Mouse (Mus musculus) liver, embryonic 16.5 days (tissue): Measurements from ENCODE around the gene Ext2. TPM values are rescaled to one million over a fixed set of nuclear protein-coding genes. Genes with fewer than 3 reads are reported as not detected.
A peak's percentile ranks its signal among the peaks of the same experiment; 100 is the strongest.

Source experiments
- ATAC-seq: fragments of 200-750 bp; cut with Nextera tagmentation; 2 replicates; pipeline ENCODE4 v1.8.0; 2017; ENCODE audit warnings: low read depth, mild to moderate bottlenecking, moderate number of reproducible peaks, moderate library complexity
- H3K27ac ChIP-seq: fragments of 300-500 bp; sonication (generic); 2 replicates; pipeline ENCODE4 v1.5.1; 2014; ENCODE audit warnings: mild to moderate bottlenecking, low read length
- H3K27me3 ChIP-seq: fragments of 300-500 bp; sonication (generic); 2 replicates; pipeline ENCODE4 v1.6.1; 2014; ENCODE audit warnings: low read depth, low read length, mixed read lengths; ENCODE audit not compliant: control insufficient read depth, insufficient read depth
- H3K36me3 ChIP-seq: fragments of 300-500 bp; sonication (generic); 2 replicates; pipeline ENCODE4 v1.6.1; 2014; ENCODE audit warnings: mild to moderate bottlenecking; ENCODE audit not compliant: control insufficient read depth, insufficient read depth
- H3K4me1 ChIP-seq: fragments of 300-500 bp; sonication (generic); 2 replicates; pipeline ENCODE4 v1.6.1; 2014; ENCODE audit warnings: low read depth, low read length, mixed read lengths; ENCODE audit not compliant: control insufficient read depth
- H3K4me2 ChIP-seq: fragments of 300-500 bp; sonication (generic); 2 replicates; pipeline ENCODE4 v1.6.1; 2014; ENCODE audit warnings: low read depth, low read length, mixed read lengths
- H3K4me3 ChIP-seq: fragments of 300-500 bp; sonication (generic); 2 replicates; pipeline ENCODE4 v1.5.1; 2014; ENCODE audit warnings: low read depth, mild to moderate bottlenecking, low read length
- H3K9ac ChIP-seq: fragments of 300-500 bp; sonication (generic); 2 replicates; pipeline ENCODE4 v1.6.1; 2014; ENCODE audit warnings: low read depth, low read length
- H3K9me3 ChIP-seq: fragments of 300-500 bp; sonication (generic); replicated peaks from 2 replicates; pipeline ENCODE4 v1.6.1; 2016; ENCODE audit warnings: low read length; ENCODE audit not compliant: control insufficient read depth
- whole genome bisulfite sequencing: fragments of 180-500 bp; shearing (Covaris S2); extraction: QIAGEN DNeasy Blood & Tissue Kit; methylation state at CpG from one replicate; pipeline ENCODE4 v1.1.7; 2014; ENCODE audit not compliant: insufficient replicate concordance; 5-methylcytosine and 5-hydroxymethylcytosine counted together
- polyA plus RNA-seq: library from polyadenylated mRNA; unstranded; fragments of >200 nt; fragmentation: Nextera tagmentation; extraction: Ambion mirVana; gene quantifications from 2 replicates; pipeline ENCODE4 v1.2.1, GENCODE M21; 2015

Gene Ext2
- polyA plus RNA-seq = 27.0 and 27.2 TPM in 2 replicates

DNA sequence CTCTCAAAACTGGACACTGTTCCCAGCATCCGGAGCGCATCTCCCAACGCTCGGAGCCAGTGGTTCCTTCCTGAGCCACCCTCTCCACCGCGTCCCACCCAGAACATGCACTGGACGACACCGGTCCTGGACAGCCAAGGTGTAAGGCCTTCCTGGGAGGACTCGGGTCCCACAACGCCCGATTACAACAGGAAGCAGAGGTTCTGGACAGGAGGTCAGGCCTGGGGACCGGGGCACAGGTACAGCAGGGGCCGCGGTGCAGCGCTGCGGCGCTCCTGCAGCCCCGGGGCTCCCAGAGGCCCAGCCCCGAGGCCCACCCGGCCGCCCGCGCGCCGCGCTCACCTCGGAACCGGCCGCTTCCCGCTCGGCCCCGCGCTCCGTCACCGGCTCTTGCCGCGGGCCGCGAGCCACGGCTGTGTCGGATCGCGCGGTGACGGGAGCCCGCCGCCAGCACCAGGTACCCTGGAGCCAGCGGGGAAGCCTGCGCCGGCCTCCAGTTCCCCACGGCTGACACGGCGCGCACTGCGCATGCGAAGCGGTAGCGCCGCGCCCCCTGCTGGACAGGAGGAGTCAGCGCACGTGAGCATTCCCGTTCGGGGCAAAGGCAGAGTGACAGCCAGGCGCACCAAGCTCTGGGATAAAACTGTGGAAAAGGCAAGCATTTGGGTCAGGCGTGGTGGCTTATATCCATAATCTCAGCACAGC lies at the start of gene Ext2:
TSS of gene Ext2 (minus strand) at position 524 of the 705 bp plus-strand sequence.
- Histone ChIP-seq H3K9me3 (no peaks in the 10 kb centered on the region), H3K4me2 (peak within 1 kb of the TSS; percentile 74), H3K27me3 (no peaks in the 10 kb centered on the region), H3K9ac (peak within 1 kb of the TSS; percentile 85), H3K27ac (no peak within 1 kb of the TSS), H3K36me3 (no peaks in the 10 kb centered on the region), H3K4me3 (peak within 1 kb of the TSS; percentile 80), H3K4me1 (peaks cover 13% of the 10 kb centered on the region)
- under 1% methylated on average over 66 of the region's 66 CpGs for WGBS
- ATAC-seq = peak; percentile 86

DNA sequence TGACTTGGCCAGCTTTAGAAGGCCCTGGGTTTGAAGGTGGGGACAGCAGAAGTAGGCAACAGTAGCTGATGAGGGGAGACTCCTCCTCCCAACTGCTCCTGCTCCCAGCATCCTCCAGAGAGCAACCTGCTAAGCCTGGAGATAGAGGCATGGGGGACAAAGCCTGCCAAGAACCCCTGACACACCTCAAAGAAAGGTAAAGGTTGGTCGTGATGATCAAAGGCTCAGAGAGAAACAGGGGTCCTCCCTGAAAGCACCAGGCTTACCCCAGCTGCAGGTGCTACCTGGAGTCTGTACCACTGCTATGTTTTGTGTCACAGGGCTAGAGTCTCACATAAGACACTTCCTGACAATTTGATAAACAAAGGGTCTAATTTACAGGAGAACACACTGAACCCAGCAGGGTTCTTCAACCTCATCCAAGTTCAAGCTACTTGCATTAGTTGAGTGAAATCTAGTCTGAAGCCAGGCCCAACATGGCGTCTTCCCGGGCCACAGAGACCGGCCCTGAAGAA lies 49.1 kb upstream of the Ext2 start:
- Histone ChIP-seq H3K27ac (no peak overlapping the region), H3K9me3 (no peaks in the 10 kb centered on the region), H3K27me3 (no peaks in the 10 kb centered on the region), H3K4me1 (no peaks in the 10 kb centered on the region; the same call in 1 of the 2 replicates), H3K36me3 (no peaks in the 10 kb centered on the region), H3K4me3 (no peak overlapping the region), H3K9ac (no peak overlapping the region), H3K4me2 (no peak overlapping the region)
- ATAC-seq = no peak
- 64% methylated on average over 4 of the region's 4 CpGs for WGBS

DNA sequence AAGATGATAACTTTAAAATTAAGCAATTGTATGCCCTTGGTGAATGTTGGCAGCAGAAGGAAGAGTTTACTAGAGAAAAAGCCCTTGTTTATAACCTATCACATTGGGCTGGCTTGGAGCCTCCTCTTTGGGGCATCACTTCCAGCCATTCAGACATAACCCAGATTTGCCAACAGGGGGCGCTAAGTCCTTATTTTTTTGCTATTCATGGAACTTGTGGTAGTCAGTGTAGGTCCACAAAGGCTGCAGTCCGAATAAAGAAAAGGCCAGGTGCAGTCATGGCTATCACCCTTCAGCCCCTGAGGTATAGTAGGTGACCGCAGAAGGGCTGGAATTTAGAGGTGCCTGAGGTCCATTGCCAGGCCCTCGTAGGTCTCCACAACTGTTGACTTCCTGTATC lies 48.5 kb upstream of the Ext2 start:
- ATAC-seq = no peak
- Histone ChIP-seq H3K4me2 (no peak overlapping the region), H3K9ac (no peak overlapping the region), H3K4me1 (no peaks in the 10 kb centered on the region; the same call in 1 of the 2 replicates), H3K36me3 (no peaks in the 10 kb centered on the region), H3K27me3 (no peaks in the 10 kb centered on the region), H3K9me3 (no peaks in the 10 kb centered on the region), H3K27ac (no peak overlapping the region), H3K4me3 (no peak overlapping the region)
- 37% methylated on average over 4 of the region's 4 CpGs for WGBS

DNA sequence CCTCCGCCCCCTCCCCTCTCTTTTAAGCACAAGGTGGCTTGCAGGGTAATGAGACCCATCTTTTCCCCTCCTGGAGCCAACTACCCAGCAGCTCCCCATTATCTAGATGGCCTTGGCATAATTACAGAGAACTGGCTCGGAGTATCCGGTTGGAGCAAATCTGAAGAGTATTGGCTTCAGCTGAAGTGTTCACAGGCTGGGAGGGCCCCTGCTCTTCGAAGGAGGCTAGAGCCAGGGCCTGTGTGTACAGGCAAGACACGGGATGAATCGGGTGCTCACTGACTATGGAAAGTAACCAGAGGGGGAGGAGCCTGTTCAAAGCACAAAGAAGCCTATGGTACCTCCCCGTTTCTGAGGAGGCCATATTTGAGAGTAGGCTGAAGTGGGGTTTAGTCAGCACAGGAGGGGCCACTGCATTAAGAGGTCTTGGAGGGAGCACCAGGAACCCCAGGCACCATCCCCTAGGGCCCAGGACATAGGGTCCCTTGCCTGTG lies 46.8 kb upstream of the Ext2 start, which contains the start of gene Accsl:
TSS of gene Accsl (minus strand) at position 51 of the 494 bp plus-strand sequence.
- no peak for ATAC-seq
- Histone ChIP-seq H3K9me3 (no peaks in the 10 kb centered on the region), H3K9ac (no peak within 1 kb of the TSS), H3K36me3 (no peaks in the 10 kb centered on the region), H3K4me3 (no peak within 1 kb of the TSS), H3K4me2 (no peak within 1 kb of the TSS), H3K27me3 (no peaks in the 10 kb centered on the region), H3K4me1 (no peaks in the 10 kb centered on the region; the same call in 1 of the 2 replicates), H3K27ac (no peak within 1 kb of the TSS)
- 50% methylated on average over 7 of the region's 7 CpGs for WGBS

DNA sequence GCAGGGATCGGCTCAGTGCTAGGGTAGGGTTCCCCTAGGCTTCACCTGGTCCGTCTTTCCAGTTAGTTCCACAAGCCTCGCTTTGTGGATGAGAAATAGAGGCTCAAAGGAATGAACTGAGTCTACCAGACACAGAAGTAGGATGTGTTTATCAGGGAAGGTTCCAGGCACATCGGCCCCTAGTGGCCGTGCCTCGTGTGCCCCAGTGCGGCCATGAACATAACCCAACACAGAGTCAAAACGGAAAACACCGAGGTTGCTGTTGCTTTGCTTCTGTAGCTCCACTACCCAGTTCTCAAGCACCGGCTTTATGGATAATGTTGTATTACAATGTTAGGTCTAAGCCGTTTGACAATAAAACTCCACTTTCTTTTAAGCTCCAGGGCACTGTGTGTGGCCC lies 46.2 kb upstream of the Ext2 start:
- H3K27ac ChIP-seq = no peak overlapping the region
- no peaks in the 10 kb centered on the region for H3K9me3 ChIP-seq
- H3K9ac ChIP-seq = no peak overlapping the region
- no peaks in the 10 kb centered on the region for H3K27me3 ChIP-seq
- no peaks in the 10 kb centered on the region for H3K36me3 ChIP-seq
- H3K4me3 ChIP-seq = no peak overlapping the region
- WGBS = 72% methylated on average over 11 of the region's 11 CpGs
- no peaks in the 10 kb centered on the region; the same call in 1 of the 2 replicates for H3K4me1 ChIP-seq
- ATAC-seq = no peak
- H3K4me2 ChIP-seq = no peak overlapping the region

DNA sequence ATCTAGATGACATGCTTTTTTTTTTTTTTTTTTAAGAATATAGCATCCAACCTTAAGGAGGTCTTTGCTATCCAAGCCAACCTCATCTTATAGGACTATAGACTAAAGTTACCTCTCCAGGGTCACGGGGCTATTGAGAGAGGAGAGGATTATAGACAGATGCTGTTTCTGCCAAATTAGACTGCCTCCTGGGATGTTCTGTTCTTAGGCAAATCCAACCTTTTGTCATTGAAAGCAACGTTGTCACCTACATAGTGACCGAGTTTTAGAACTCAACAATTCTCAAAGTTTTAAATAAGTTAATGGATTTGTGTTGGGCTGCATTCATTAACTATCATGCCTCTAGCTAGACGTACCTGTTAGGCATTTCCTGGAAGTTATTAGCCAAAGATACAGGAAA lies 40.9 kb upstream of the Ext2 start:
- Histone ChIP-seq H3K4me3 (no peak overlapping the region), H3K9ac (no peak overlapping the region), H3K4me2 (no peak overlapping the region), H3K27ac (no peak overlapping the region), H3K36me3 (no peaks in the 10 kb centered on the region), H3K9me3 (no peaks in the 10 kb centered on the region), H3K4me1 (no peaks in the 10 kb centered on the region), H3K27me3 (no peaks in the 10 kb centered on the region)
- no peak for ATAC-seq
- WGBS = 52% methylated on average over 4 of the region's 4 CpGs

DNA sequence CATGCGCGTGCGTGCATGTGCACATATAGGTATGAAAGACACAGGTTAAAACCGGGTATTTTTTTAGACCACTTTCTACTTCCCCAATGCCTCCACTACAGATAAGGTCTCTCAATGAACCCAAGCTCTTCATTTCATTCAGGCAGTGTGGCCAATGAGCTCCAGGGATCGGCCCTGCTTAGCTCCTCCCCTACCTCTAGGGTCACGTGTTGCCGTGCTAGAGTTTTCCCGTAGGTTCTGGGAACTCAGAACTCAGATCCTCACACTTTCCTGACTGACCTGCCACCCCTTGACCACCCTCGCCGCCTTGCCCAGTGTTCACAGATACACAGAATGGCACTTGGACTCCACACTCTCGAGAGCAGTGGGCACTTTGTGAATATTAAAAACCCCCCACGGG lies 36.5 kb upstream of the Ext2 start:
- no peaks in the 10 kb centered on the region for H3K9me3 ChIP-seq
- WGBS = 54% methylated on average over 12 of the region's 12 CpGs
- H3K36me3 ChIP-seq = no peaks in the 10 kb centered on the region
- no peak for ATAC-seq
- no peaks in the 10 kb centered on the region for H3K27me3 ChIP-seq
- H3K4me2 ChIP-seq = no peak overlapping the region
- H3K4me3 ChIP-seq = no peak overlapping the region
- H3K4me1 ChIP-seq = no peaks in the 10 kb centered on the region
- no peak overlapping the region for H3K27ac ChIP-seq
- H3K9ac ChIP-seq = no peak overlapping the region

DNA sequence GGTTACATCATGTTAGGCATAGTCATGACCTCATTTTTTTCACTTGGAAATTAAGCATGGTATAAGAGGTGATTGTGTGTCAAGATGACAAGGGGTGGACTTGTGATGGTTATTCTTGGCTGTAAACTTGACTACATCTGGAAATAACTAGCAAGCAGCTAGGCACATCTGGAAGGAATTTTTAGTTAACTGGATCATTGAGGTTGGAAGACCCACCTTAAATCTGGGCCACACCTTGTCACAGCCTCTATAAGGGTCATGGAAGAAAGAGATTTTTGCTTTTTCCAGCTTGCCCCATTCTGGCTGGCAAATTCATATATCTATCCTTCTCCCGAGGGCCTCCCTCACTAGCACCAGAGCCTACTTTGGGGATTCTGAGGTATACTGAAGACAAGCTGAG lies 28.9 kb upstream of the Ext2 start:
- no peak overlapping the region for H3K4me2 ChIP-seq
- H3K4me1 ChIP-seq = peaks cover 2% of the 10 kb centered on the region; the same call in 1 of the 2 replicates
- 73% methylated on average over 1 of the region's 1 CpGs for WGBS
- H3K9ac ChIP-seq = no peak overlapping the region
- no peaks in the 10 kb centered on the region for H3K36me3 ChIP-seq
- no peak for ATAC-seq
- no peaks in the 10 kb centered on the region for H3K9me3 ChIP-seq
- no peak overlapping the region for H3K27ac ChIP-seq
- no peak overlapping the region for H3K4me3 ChIP-seq
- H3K27me3 ChIP-seq = no peaks in the 10 kb centered on the region; the same call in 1 of the 2 replicates

DNA sequence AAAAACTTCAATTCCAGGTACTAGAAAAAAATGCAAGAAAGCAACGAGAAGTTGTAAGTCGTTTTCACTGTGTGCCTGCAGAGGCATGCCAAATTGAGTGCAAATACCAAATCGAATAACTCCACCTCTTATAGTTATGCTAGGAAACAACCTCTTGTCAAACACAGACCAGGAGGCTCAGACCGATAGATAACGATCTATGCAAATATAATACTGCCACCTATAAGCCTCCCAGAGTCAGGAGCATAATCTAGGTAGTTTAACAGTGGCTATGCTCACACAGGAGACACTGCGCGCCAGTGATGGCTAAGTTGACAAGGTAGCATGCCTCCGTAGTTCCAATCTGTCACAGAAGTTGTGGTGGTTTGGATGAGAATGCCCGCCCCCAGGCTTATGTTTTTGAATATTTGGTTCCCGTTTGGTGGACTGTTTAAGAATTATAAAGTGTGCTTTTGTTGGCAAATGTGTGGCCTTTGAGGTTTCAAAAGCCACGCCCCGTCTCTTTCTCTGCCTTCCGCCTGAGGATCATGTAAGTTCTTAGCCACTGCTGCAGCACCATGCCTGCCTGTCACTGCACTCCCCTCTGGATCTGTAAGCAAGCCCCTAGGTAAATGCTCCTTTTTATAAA lies 28.1 kb upstream of the Ext2 start:
- no peak overlapping the region for H3K4me3 ChIP-seq
- H3K27me3 ChIP-seq = no peaks in the 10 kb centered on the region; the same call in 1 of the 2 replicates
- no peaks in the 10 kb centered on the region for H3K9me3 ChIP-seq
- no peak overlapping the region for H3K9ac ChIP-seq
- H3K36me3 ChIP-seq = no peaks in the 10 kb centered on the region
- peak overlapping the region; percentile 74 for H3K4me2 ChIP-seq
- 27% methylated on average over 13 of the region's 13 CpGs for WGBS
- H3K27ac ChIP-seq = no peak overlapping the region
- peaks cover 2% of the 10 kb centered on the region; the same call in 1 of the 2 replicates for H3K4me1 ChIP-seq
- no peak for ATAC-seq
